Mouse (Mus musculus): ENCODE data around the gene Gm45711. TPM values are rescaled to one million over a fixed set of nuclear protein-coding genes. Genes with fewer than 3 reads are reported as not detected.

Gene Gm45711
- polyA plus RNA-seq, 1 experiment from 2014 or later = not detected

- Histone ChIP-seq H3K4me2 (ENCODE audit: low read depth, low read length) (no peak overlapping the region), H3K4me1 (ENCODE audit: control insufficient read depth, insufficient read depth, low read length) (peaks cover 11% of the 10 kb centered on the region; the same call in 1 of the 2 replicates), H3K36me3 (ENCODE audit: control insufficient read depth, insufficient read depth, low read length) (peaks cover 25% of the 10 kb centered on the region), H3K4me3 (ENCODE audit: low read depth, low read length) (no peak overlapping the region), H3K9me3 (ENCODE audit: control insufficient read depth, low read length) (no peaks in the 10 kb centered on the region), H3K27ac (replicated peaks; ENCODE audit: low read depth, low read length) (no peak overlapping the region), H3K27me3 (replicated peaks; ENCODE audit: control insufficient read depth, insufficient read depth, low read length) (no peaks in the 10 kb centered on the region), H3K9ac (ENCODE audit: low read depth, low read length) (no peak overlapping the region)
- DNase-seq (ENCODE audit: low spot score) (no peak), ATAC-seq (ENCODE audit: low read depth) (no peak)
- 79% methylated on average over 5 of the region's 5 CpGs for WGBS
These were observed 32.5 kb upstream of the Gm45711 start for GRCm38 (mm10) chr8:104342426-104342825.

- WGBS = 33% methylated on average over 6 of the region's 6 CpGs
- peak overlapping the region; percentile 93; the same call in 1 of the 2 replicates for H3K9ac ChIP-seq (ENCODE audit: low read depth, low read length)
- DNase-seq (ENCODE audit: low spot score) (no peak), ATAC-seq (ENCODE audit: low read depth) (no peak)
- H3K4me3 ChIP-seq (ENCODE audit: low read depth, low read length) = peak overlapping the region; percentile 65
- peak overlapping the region; percentile 84 for H3K4me2 ChIP-seq (ENCODE audit: low read depth, low read length)
- H3K27ac ChIP-seq (replicated peaks; ENCODE audit: low read depth, low read length) = peak overlapping the region; percentile 89
- peaks cover 11% of the 10 kb centered on the region; the same call in 1 of the 2 replicates for H3K4me1 ChIP-seq (ENCODE audit: control insufficient read depth, insufficient read depth, low read length)
- H3K27me3 ChIP-seq (replicated peaks; ENCODE audit: control insufficient read depth, insufficient read depth, low read length) = no peaks in the 10 kb centered on the region
- no peaks in the 10 kb centered on the region for H3K9me3 ChIP-seq (ENCODE audit: control insufficient read depth, low read length)
- H3K36me3 ChIP-seq (ENCODE audit: control insufficient read depth, insufficient read depth, low read length) = peaks cover 18% of the 10 kb centered on the region
These were observed 31.8 kb upstream of the Gm45711 start for GRCm38 (mm10) chr8:104341678-104342077.

GRCm38 (mm10) chr8:104341106-104341561, 31.3 kb upstream of the Gm45711 start:
- H3K36me3 ChIP-seq (ENCODE audit: control insufficient read depth, insufficient read depth, low read length) = peaks cover 14% of the 10 kb centered on the region; the same call in 1 of the 2 replicates
- peak overlapping the region; percentile 65 for H3K4me3 ChIP-seq (ENCODE audit: low read depth, low read length)
- H3K9me3 ChIP-seq (ENCODE audit: control insufficient read depth, low read length) = no peaks in the 10 kb centered on the region
- no peaks in the 10 kb centered on the region for H3K27me3 ChIP-seq (replicated peaks; ENCODE audit: control insufficient read depth, insufficient read depth, low read length)
- H3K9ac ChIP-seq (ENCODE audit: low read depth, low read length) = peak overlapping the region; percentile 93
- peak; percentile 69 for ATAC-seq (ENCODE audit: low read depth)
- DNase-seq (ENCODE audit: low spot score) = peak; percentile 93
- under 1% methylated on average over 16 of the region's 24 CpGs for WGBS
- H3K4me2 ChIP-seq (ENCODE audit: low read depth, low read length) = peak overlapping the region; percentile 84
- H3K27ac ChIP-seq (replicated peaks; ENCODE audit: low read depth, low read length) = peak overlapping the region; percentile 89
- peaks cover 11% of the 10 kb centered on the region; the same call in 1 of the 2 replicates for H3K4me1 ChIP-seq (ENCODE audit: control insufficient read depth, insufficient read depth, low read length)

GRCm38 (mm10) chr8:104340233-104341105, 30.6 kb upstream of the Gm45711 start:
- Histone ChIP-seq H3K9ac (ENCODE audit: low read depth, low read length) (peak overlapping the region; percentile 93), H3K4me1 (ENCODE audit: control insufficient read depth, insufficient read depth, low read length) (peaks cover 11% of the 10 kb centered on the region; the same call in 1 of the 2 replicates), H3K27me3 (replicated peaks; ENCODE audit: control insufficient read depth, insufficient read depth, low read length) (no peaks in the 10 kb centered on the region), H3K27ac (replicated peaks; ENCODE audit: low read depth, low read length) (peak overlapping the region; percentile 89), H3K9me3 (ENCODE audit: control insufficient read depth, low read length) (no peaks in the 10 kb centered on the region), H3K4me2 (ENCODE audit: low read depth, low read length) (peak overlapping the region; percentile 84), H3K4me3 (ENCODE audit: low read depth, low read length) (peak overlapping the region; percentile 65), H3K36me3 (ENCODE audit: control insufficient read depth, insufficient read depth, low read length) (peaks cover 13% of the 10 kb centered on the region; the same call in 1 of the 2 replicates)
- DNase-seq (ENCODE audit: low spot score) (peak; percentile 94), ATAC-seq (ENCODE audit: low read depth) (peak; percentile 83)
- under 1% methylated on average over 43 of the region's 54 CpGs for WGBS

GRCm38 (mm10) chr8:104339983-104340232, 30.0 kb upstream of the Gm45711 start:
- no peak; the same call in 1 of the 2 replicates for ATAC-seq (ENCODE audit: low read depth)
- H3K27me3 ChIP-seq (replicated peaks; ENCODE audit: control insufficient read depth, insufficient read depth, low read length) = no peaks in the 10 kb centered on the region
- peak overlapping the region; percentile 89 for H3K27ac ChIP-seq (replicated peaks; ENCODE audit: low read depth, low read length)

GRCm38 (mm10) chr8:104339229-104339982, 29.5 kb upstream of the Gm45711 start, which contains the start of gene Cmtm3:
Gene Cmtm3, plus strand, starts transcription at chr8:104339410.
- H3K27ac ChIP-seq (replicated peaks; ENCODE audit: low read depth, low read length) = peak within 1 kb of the TSS; percentile 89
- H3K4me2 ChIP-seq (ENCODE audit: low read depth, low read length) = peak within 1 kb of the TSS; percentile 84
- DNase-seq (ENCODE audit: low spot score) (peak; percentile 48), ATAC-seq (ENCODE audit: low read depth) (no peak)
- H3K9me3 ChIP-seq (ENCODE audit: control insufficient read depth, low read length) = no peaks in the 10 kb centered on the region
- H3K4me1 ChIP-seq (ENCODE audit: control insufficient read depth, insufficient read depth, low read length) = peaks cover 11% of the 10 kb centered on the region; the same call in 1 of the 2 replicates
- H3K4me3 ChIP-seq (ENCODE audit: low read depth, low read length) = peak within 1 kb of the TSS; percentile 65
- H3K9ac ChIP-seq (ENCODE audit: low read depth, low read length) = peak within 1 kb of the TSS; percentile 93
- H3K36me3 ChIP-seq (ENCODE audit: control insufficient read depth, insufficient read depth, low read length) = 0 out of 2 replicates have a peak, but pooled peaks cover 3% of the 10 kb centered on the region
- WGBS = 17% methylated on average over 17 of the region's 18 CpGs
- no peaks in the 10 kb centered on the region for H3K27me3 ChIP-seq (replicated peaks; ENCODE audit: control insufficient read depth, insufficient read depth, low read length)

More at GRCm38 (mm10) chr8:104339983-104340232, 30.0 kb upstream of the Gm45711 start:
- no peak for DNase-seq (ENCODE audit: low spot score)
- peak overlapping the region; percentile 84 for H3K4me2 ChIP-seq (ENCODE audit: low read depth, low read length)
- H3K36me3 ChIP-seq (ENCODE audit: control insufficient read depth, insufficient read depth, low read length) = 0 out of 2 replicates have a peak, but pooled peaks cover 8% of the 10 kb centered on the region
- H3K4me3 ChIP-seq (ENCODE audit: low read depth, low read length) = peak overlapping the region; percentile 65
- H3K9me3 ChIP-seq (ENCODE audit: control insufficient read depth, low read length) = no peaks in the 10 kb centered on the region
- H3K9ac ChIP-seq (ENCODE audit: low read depth, low read length) = peak overlapping the region; percentile 93
- 5% methylated on average over 6 of the region's 6 CpGs for WGBS
- H3K4me1 ChIP-seq (ENCODE audit: control insufficient read depth, insufficient read depth, low read length) = peaks cover 11% of the 10 kb centered on the region; the same call in 1 of the 2 replicates

- Histone ChIP-seq H3K27me3 (replicated peaks; ENCODE audit: control insufficient read depth, insufficient read depth, low read length) (no peaks in the 10 kb centered on the region), H3K4me1 (ENCODE audit: control insufficient read depth, insufficient read depth, low read length) (peaks cover 11% of the 10 kb centered on the region; the same call in 1 of the 2 replicates), H3K9ac (ENCODE audit: low read depth, low read length) (no peak overlapping the region), H3K36me3 (ENCODE audit: control insufficient read depth, insufficient read depth, low read length) (no peaks in the 10 kb centered on the region), H3K9me3 (ENCODE audit: control insufficient read depth, low read length) (no peaks in the 10 kb centered on the region), H3K4me2 (ENCODE audit: low read depth, low read length) (no peak overlapping the region), H3K4me3 (ENCODE audit: low read depth, low read length) (no peak overlapping the region), H3K27ac (replicated peaks; ENCODE audit: low read depth, low read length) (no peak overlapping the region)
- DNase-seq (ENCODE audit: low spot score) = no peak
- 52% methylated on average over 3 of the region's 3 CpGs for WGBS
- ATAC-seq (ENCODE audit: low read depth) = no peak
These were observed 28.0 kb upstream of the Gm45711 start for GRCm38 (mm10) chr8:104337890-104338289.

- H3K4me3 ChIP-seq (ENCODE audit: low read depth, low read length) = no peak overlapping the region
- no peaks in the 10 kb centered on the region for H3K36me3 ChIP-seq (ENCODE audit: control insufficient read depth, insufficient read depth, low read length)
- no peak overlapping the region for H3K27ac ChIP-seq (replicated peaks; ENCODE audit: low read depth, low read length)
- DNase-seq (ENCODE audit: low spot score) = no peak
- H3K9me3 ChIP-seq (ENCODE audit: control insufficient read depth, low read length) = no peaks in the 10 kb centered on the region
- ATAC-seq (ENCODE audit: low read depth) = no peak
- H3K27me3 ChIP-seq (replicated peaks; ENCODE audit: control insufficient read depth, insufficient read depth, low read length) = no peaks in the 10 kb centered on the region
- H3K4me1 ChIP-seq (ENCODE audit: control insufficient read depth, insufficient read depth, low read length) = peaks cover 10% of the 10 kb centered on the region; the same call in 1 of the 2 replicates
- no peak overlapping the region for H3K4me2 ChIP-seq (ENCODE audit: low read depth, low read length)
- 91% methylated on average over 1 of the region's 1 CpGs for WGBS
- H3K9ac ChIP-seq (ENCODE audit: low read depth, low read length) = no peak overlapping the region
These were observed 26.9 kb upstream of the Gm45711 start for GRCm38 (mm10) chr8:104336806-104337205.

Measured in embryonic facial prominence, embryonic 14.5 days (tissue).